Mouse (Mus musculus): ENCODE data around the gene Mrps2.

Mrps2 gene

GRCm38 (mm10) chr2:28520581-28520980, 52.7 kb downstream of the Mrps2 start:
- no peak for DNase-seq (ENCODE audit: low spot score in 2 of 2)

All from right cerebral cortex, postnatal 36 days (tissue).